Mouse (Mus musculus) kidney, postnatal 25 days (tissue): ENCODE measurements around the gene Zdhhc5.
"Not testable (repeated sequence)": the region's sequence is repeated elsewhere in the genome, so short reads cannot be mapped to it uniquely, and the experiment has no call there.

Source experiments
- DNase-seq, 2 experiments: peaks; one replicate each; pipeline ENCODE4 v3.0.0; 2021; ENCODE audit warnings: mixed read lengths in 2 of 2

Gene Zdhhc5

GRCm38 (mm10) chr2:84734351-84734864 lies 19.4 kb upstream of the Zdhhc5 start:
- no peak for DNase-seq

DNA sequence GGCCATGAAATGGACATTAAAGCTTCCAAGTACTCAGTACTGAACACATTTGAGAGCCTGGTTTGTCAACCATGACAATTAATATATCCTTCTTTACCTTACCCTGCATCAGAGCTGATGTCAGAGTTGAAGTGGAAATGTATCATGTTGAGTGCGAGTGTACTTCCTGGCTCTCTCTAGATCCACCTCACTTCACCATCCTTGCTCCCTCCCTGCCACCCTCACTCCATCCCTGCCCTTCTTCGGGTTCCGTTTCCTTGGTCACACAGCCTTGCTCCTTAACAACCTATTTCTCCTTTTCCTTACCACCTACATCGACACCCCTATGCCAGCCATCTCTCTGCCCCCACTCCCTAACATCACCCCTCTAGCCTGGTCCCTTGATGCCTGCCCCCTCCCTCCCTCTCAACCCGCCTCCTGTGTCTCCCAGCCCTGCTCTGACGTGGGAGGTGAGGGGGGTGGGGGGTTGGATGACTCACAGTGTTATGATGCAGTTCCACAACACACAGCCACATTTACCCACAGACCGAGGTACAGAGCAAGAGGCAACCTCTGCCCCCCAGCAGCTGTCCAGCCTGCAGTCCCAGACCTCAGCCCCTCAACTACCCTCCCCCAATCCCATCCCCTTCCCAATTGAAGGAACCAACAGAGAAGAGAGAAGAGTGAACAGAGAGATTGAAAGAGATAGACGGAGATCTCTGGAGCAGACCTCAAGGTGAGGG lies 18.8 kb upstream of the Zdhhc5 start, which contains the start of gene Ypel4:
Ypel4 (plus strand) TSS at position 480 of the 722 bp plus-strand sequence.
- peak in 1 of 2 experiments; percentile 54 for DNase-seq

GRCm38 (mm10) chr2:84732394-84732793 lies 17.4 kb upstream of the Zdhhc5 start:
- DNase-seq, result no peak

- DNase-seq, result peak; percentile 47 to 64
Measured at GRCm38 (mm10) chr2:84731206-84731605, 16.2 kb upstream of the Zdhhc5 start.

DNA sequence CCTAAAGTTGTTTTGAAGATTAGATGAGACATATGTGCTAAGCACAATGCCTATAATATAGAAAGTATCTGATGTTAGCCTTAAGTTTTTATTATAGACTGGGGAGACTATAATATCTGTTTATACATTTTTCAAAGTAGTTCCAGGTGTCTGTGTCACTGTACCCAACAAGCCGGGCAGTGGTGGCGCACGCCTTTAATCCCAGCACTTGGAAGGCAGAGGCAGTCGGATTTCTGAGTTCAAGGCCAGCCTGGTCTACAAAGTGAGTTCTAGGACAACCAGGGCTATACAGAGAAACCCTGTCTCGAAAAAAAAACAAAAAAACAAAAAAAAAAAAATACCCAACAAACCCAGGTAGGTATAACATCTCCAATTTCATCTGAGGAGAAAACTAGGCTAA lies 13.2 kb upstream of the Zdhhc5 start:
- DNase-seq, result not testable (repeated sequence)

- peak; percentile 98 for DNase-seq
Measured at GRCm38 (mm10) chr2:84727172-84727858, 12.3 kb upstream of the Zdhhc5 start, which contains the start of gene Clp1. Gene Clp1 (minus strand): TSS chr2:84727350.

GRCm38 (mm10) chr2:84726716-84727115 lies 11.7 kb upstream of the Zdhhc5 start:
- no peak for DNase-seq

DNA sequence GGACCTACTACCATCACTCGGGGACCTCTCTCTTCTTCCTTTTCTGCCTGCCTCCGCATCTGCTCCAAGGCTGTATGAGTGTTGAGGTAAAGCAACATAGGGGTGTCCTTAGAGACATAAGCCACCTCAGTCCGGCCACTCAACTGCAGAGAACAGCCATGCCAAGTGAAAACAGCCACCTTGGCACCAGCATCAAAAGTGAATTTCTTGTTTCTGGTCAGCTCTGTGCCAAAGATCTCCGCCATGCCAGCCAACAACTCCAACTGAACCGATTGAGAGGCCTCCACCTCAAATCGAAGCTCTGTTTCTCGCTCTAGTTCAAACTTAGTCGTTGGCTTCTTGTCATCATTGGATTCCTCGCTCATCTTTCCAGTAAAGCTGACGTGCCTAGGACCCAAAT lies 10.8 kb upstream of the Zdhhc5 start:
- no peak for DNase-seq

DNA sequence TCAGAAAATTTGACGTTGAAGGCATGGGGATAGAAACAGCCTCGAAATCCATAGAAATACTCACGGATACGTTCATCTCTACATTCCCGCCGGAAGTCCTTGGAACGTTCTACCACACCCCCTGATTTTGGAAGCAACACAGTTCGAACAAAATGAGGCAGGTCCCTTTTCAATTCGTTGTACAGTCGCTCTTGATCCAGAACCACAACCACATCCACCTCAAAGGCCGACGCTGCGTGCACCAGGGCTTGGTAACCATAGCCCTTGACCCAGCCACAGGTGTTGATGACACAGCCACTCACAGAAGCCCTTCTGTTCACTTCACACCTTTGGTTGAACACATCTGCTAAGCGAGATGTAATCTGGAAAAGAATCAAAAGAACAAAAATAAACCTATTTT lies 8.9 kb upstream of the Zdhhc5 start:
- no peak for DNase-seq

DNA sequence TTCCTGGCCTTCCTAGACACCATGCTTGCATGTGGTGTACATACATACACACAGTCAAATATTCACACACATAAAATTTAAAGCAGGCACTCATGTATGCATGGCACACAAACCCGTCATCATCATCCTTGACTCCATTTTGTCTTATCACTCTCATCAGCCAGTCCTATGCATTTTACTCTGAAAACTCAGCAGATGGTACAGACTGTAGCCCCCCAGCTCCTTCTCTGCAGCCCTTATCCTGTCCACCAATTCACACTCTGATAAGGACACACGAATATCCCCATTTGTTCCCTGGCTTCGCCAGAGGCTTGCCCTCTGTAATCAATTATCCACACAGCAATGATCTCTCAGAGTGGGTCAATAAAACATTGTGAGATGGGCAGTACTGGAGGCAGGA lies 6.2 kb upstream of the Zdhhc5 start:
- DNase-seq, result no peak

DNA sequence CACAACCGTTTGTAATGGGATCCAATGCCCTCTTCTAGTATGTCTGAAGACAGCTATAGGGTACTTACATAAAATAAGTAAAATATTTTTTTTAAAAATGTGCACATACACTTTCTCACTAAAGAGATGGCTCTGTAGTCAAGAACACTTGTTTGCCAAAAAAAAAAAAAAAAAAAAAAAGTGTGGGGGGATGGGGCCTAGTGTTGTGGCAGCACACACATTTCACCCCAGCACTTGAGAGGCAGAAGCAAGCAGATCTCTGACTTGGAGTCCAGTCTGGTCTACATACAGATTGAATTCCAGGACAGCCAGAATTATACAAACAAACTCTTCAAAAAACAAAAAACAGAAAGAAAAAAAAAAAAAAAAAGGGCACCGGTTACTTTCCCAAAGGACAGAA lies 5.7 kb upstream of the Zdhhc5 start:
- no peak for DNase-seq

DNA sequence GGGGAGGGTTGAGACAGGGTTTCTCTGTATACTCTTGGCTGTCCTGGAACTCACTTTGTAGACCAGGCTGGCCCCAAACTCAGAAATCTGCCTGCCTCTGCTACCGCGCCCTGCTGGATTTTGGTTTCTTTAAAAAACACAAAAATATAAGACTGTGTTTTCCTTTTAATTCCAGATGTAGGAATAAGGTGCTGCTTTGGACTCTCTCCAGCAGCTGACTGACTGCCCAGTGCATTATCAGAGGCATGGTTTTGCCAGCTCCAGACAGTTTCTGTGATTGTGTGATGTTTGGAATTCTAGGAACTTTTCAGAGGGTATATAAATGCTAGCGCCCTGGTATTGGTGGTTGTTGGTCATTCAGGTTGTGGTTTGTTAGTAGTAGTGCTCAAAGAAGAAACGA lies 2.4 kb upstream of the Zdhhc5 start:
- DNase-seq, result no peak

DNA sequence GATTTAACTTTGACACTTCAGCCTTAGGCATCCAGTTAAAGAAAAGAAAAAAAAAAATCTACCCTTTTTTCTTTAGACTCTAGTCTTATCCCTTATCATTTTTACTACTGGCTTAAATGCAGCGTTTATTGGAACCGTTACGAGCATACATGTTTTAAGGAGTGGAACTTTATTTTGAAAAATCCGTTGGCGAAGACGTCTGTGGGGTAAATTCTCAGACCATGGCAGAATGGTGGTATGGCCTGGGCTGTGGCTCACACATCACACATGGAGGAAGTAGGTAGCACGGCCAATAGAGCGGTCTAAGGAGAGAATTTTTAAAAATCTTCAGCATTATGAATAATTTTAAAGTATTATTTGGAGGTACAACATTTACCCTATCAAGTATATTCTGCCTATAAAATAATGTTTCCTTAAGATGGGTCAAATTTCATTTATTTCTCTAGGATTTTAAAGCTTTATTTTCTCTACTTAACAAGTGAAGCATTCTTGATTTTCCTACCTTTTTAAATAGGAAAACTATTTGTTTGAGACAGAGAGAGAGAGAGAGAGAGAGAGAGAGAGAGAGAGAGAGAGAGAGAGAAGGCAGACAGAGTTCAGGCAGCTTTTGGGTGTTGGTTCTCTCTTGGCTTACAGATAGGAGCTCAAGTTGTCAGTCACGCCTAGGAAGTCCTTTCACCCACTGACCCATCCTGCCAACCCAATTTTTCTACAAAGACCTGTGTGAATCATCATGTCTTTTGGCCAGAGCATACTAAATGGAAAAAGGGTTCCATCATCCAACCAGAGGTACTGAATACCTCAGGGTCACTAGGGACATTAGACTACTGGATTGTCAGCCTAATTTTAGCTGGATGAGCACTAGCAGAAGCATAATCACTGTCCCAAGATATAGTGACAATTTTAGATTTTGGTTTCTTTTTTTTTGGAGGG lies 1.7 kb upstream of the Zdhhc5 start:
- no peak for DNase-seq

GRCm38 (mm10) chr2:84715562-84716361 lies 782 bp upstream of the Zdhhc5 start:
- peak; percentile 85 to 95 for DNase-seq

GRCm38 (mm10) chr2:84714422-84714810 lies 564 bp downstream of the Zdhhc5 start:
- no peak for DNase-seq

- no peak for DNase-seq
Measured at GRCm38 (mm10) chr2:84711898-84712297, 3.1 kb downstream of the Zdhhc5 start.

- no peak for DNase-seq
Measured at GRCm38 (mm10) chr2:84707523-84707922, 7.5 kb downstream of the Zdhhc5 start.

- DNase-seq, result no peak
Measured at GRCm38 (mm10) chr2:84705295-84705694, 9.7 kb downstream of the Zdhhc5 start.

GRCm38 (mm10) chr2:84704329-84704728 lies 10.7 kb downstream of the Zdhhc5 start:
- no peak for DNase-seq

DNA sequence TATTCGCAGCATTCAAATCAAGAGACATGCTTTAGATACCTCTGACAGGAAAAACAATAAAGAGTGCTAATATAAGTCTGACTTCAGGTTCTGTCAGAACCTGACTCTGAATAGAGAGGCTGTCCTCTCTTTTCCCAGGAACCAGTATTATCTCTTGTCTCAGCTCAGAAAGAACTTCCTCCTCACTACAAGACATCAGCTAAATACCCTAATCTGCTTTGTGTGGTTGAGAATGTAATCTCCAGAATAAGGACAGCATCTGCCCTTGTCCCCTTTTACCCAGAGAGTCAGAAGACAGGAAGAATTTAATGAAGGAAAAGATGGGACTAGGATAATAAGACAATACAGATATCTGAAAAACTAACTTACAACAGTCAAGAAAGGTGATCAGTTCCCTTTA lies 11.5 kb downstream of the Zdhhc5 start:
- no peak for DNase-seq

- DNase-seq, result no peak
Measured at GRCm38 (mm10) chr2:84695007-84695695, 19.8 kb downstream of the Zdhhc5 start.
